Mouse (Mus musculus) right cerebral cortex, postnatal 4 days (tissue): ENCODE measurements around the gene Krcc1.
A peak's percentile ranks its signal among the peaks of the same experiment; 100 is the strongest.

ENCODE experiments used
- DNase-seq: peaks from one replicate; pipeline ENCODE4 v3.0.0-alpha.2; 2022

The Krcc1 gene

GRCm38 (mm10) chr6:71271389-71272315 lies at the start of gene Krcc1:
Krcc1 (plus strand) TSS chr6:71271677.
- DNase-seq, result peak; percentile 90

- no peak for DNase-seq
These were observed 47.1 kb upstream of the Krcc1 start for GRCm38 (mm10) chr6:71224184-71224943.

GRCm38 (mm10) chr6:71226544-71226943 lies 44.9 kb upstream of the Krcc1 start:
- no peak for DNase-seq

- DNase-seq, result no peak
These were observed 44.2 kb upstream of the Krcc1 start for GRCm38 (mm10) chr6:71227157-71227770.

GRCm38 (mm10) chr6:71235121-71235520 lies 36.4 kb upstream of the Krcc1 start:
- no peak for DNase-seq

- DNase-seq, result no peak
These were observed 35.5 kb upstream of the Krcc1 start for GRCm38 (mm10) chr6:71235944-71236343.

- no peak for DNase-seq
These were observed 35.0 kb upstream of the Krcc1 start for GRCm38 (mm10) chr6:71236506-71236905.

- no peak for DNase-seq
These were observed 34.4 kb upstream of the Krcc1 start for GRCm38 (mm10) chr6:71237031-71237431.

GRCm38 (mm10) chr6:71239069-71239750 lies 32.3 kb upstream of the Krcc1 start:
- DNase-seq, result no peak

GRCm38 (mm10) chr6:71240831-71241230 lies 30.6 kb upstream of the Krcc1 start:
- DNase-seq, result no peak

GRCm38 (mm10) chr6:71242811-71243210 lies 28.7 kb upstream of the Krcc1 start:
- DNase-seq, result no peak

GRCm38 (mm10) chr6:71243258-71243657 lies 28.2 kb upstream of the Krcc1 start:
- no peak for DNase-seq

- no peak for DNase-seq
These were observed 23.1 kb upstream of the Krcc1 start for GRCm38 (mm10) chr6:71248420-71248819.

- no peak for DNase-seq
These were observed 21.9 kb upstream of the Krcc1 start for GRCm38 (mm10) chr6:71249615-71250014.

- no peak for DNase-seq
These were observed 20.5 kb upstream of the Krcc1 start for GRCm38 (mm10) chr6:71250951-71251350.

GRCm38 (mm10) chr6:71254456-71254855 lies 17.0 kb upstream of the Krcc1 start:
- DNase-seq, result no peak

GRCm38 (mm10) chr6:71256166-71256565 lies 15.3 kb upstream of the Krcc1 start:
- no peak for DNase-seq

- no peak for DNase-seq
These were observed 14.1 kb upstream of the Krcc1 start for GRCm38 (mm10) chr6:71257375-71257774.

- no peak for DNase-seq
These were observed 12.9 kb upstream of the Krcc1 start for GRCm38 (mm10) chr6:71258562-71258961.

- DNase-seq, result no peak
These were observed 12.3 kb upstream of the Krcc1 start for GRCm38 (mm10) chr6:71259166-71259565.

GRCm38 (mm10) chr6:71260051-71260640 lies 11.3 kb upstream of the Krcc1 start:
- DNase-seq, result no peak

GRCm38 (mm10) chr6:71261060-71261459 lies 10.4 kb upstream of the Krcc1 start:
- no peak for DNase-seq
